Mouse (Mus musculus) heart, adult 18-20 months (tissue): ENCODE measurements around the gene Hcrt. TPM values are rescaled to one million over a fixed set of nuclear protein-coding genes. Genes with fewer than 3 reads are reported as not detected.

Experiments
- DNase-seq, 2 experiments: peaks; one replicate each; pipeline ENCODE4 v3.0.0; 2021 to 2022; ENCODE audit warnings: mixed read lengths in 1 of 2
- long read RNA-seq, 2 experiments: library from polyadenylated mRNA; stranded (forward); transcript quantifications; one replicate each; pipeline ENCODE4 v2.0.0; 2021
- total RNA-seq, 2 experiments: library from RNA; stranded (reverse); gene quantifications; 2 replicates each; pipeline ENCODE4 v1.2.3; 2021

The Hcrt gene
- total RNA-seq, result not detected
- long read RNA-seq, experiment 1, result 0 reads
- long read RNA-seq, experiment 2, result 0 reads

DNA sequence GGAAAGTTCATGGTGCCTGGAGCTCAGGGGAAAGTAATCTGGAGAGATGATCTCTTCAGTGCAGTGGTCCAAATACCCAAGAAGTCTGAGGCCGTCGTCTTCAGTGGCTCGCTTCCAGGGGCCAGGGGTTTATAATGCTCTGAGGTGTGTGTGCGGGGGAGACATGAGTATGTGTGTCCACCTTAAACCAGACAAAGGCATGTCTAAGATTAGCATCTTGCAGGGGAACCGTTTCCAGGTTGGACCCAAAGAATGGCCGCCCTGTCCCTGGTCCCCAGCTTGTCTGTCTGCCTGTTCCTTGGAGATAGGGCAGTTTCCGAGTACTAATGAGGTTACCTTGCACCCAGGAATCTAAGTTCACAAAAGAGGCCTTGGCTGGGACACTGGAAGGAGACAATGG is at the start of gene Hcrt:
TSS of gene Hcrt (minus strand) at position 101 of the 400 bp plus-strand sequence.
- DNase-seq, result no peak

GRCm38 (mm10) chr11:100811132-100811531 is 48.4 kb upstream of the Hcrt start:
- no peak for DNase-seq

GRCm38 (mm10) chr11:100810516-100810915 is 47.8 kb upstream of the Hcrt start:
- DNase-seq, result peak in 1 of 2 experiments; percentile 57

DNA sequence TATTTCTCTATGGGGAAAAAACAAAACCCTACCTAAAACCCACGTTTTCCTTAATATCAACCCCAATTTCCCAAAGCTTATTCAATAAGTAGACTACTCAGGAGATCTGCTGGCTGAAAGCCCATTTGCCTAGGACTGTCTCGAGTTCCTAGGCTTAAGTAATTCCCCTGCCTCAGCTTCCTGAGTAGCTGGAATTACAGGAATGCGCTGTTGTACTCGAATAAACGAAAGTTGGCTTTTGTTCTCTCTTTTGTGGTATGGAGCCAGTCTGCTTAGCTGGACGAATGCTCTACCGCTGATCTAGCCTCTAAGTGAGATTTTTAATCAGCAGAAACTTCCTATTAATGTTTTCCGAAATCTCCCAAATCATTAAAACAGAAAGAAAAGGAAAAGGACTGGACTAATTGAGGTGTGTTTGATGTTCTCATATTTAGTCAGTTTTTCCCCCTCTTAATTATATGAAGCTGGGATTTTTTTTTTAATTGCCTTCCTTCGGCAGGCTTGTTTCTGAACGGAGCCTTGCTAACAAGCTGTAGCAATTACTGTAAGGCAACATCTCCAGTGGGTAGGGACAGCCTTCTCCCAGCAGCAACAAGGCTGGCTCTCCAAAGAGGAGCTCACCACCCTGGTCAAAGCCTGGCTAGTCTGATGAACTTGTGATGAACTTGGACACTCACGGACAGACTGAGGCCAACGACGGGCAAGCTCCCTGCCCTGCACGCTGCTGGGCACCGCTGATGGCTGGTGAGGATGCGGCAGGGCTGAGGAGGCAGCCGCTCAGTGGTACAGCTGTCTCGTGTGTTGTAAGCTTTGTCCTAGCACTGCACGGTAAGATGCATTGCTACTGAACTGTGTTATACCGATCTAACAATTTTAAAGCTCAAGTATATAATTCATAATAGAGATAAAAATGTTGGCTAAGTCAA is 43.9 kb upstream of the Hcrt start:
- DNase-seq, result no peak

DNA sequence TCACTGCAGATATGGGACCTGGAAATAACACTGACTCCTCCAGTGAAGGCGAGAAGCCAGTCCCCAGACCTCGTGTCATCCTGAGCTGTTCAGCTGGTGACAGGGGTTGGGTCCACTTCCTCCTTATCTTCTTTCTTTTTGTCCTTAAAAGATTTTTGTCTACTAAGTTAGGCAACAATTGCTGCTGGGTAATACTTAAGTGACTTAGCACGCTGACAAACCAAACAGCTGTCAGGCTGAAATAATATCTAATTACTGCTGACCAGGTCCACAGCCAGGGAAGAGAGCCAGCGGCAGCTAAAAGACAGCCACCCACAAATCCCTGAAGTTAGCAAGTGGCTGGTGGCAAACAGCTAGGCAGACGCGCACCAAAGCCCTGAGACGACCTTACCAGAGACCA is 42.8 kb upstream of the Hcrt start:
- DNase-seq, result peak; percentile 54 to 56

DNA sequence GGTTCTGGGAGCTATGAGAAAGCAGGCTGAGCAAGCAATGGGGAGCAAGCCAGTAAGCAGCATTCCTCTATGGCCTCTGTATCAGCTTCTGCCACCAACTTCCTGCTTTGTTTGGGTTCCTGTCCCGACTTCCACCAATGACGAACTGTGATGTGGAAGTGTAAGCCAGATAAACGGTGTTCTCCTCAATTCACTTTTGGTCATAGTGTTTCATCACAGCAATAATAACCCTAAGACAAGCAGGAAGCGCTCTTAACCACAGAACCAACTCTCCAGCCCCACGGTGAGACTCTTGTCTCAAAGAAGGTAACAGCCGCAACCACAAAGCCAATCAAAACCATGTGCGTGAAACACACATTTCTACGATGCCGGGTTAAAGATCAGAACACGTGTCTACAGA is 41.7 kb upstream of the Hcrt start:
- no peak for DNase-seq

DNA sequence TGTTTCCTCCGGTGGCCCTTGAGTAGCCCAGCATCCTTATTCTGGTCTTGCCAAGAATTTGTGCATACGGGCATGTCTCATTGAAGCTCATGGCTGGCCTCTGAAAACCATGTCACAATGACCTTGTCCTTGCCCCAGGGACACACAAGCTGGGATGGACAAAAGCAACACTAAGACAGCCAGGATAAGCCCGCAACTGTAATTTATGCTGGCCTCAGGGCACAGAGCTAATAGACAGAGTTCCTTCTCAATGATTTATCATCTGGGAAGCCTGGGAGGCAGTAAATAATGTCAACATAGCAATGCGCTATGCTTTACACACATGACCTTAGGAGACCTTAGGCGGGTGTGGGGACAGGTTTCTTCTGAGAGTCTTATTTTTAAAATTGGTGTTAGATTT is 36.7 kb upstream of the Hcrt start:
- no peak for DNase-seq

GRCm38 (mm10) chr11:100796585-100796984 is 33.9 kb upstream of the Hcrt start:
- no peak for DNase-seq

DNA sequence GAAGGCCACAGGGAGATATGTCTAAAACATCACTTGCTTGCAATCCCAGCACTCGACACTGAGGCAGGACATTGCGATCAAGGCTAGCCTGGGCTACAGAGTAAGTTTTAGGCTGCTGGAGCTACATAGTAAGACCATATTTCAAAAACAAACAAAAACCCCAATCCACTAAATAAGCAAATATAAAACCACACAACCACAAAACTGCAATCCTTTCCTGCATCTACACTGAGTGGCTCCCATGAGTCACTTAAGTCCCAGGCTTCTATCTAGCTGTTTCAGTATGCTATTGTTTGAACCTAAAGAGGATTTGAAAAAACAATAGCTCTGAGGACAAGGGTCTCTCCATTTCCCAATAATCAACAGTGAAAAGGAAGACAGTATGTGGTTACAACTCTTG is 32.7 kb upstream of the Hcrt start:
- no peak for DNase-seq

- peak; percentile 77 to 82 for DNase-seq
Measured at GRCm38 (mm10) chr11:100791457-100792049, 28.8 kb upstream of the Hcrt start.

DNA sequence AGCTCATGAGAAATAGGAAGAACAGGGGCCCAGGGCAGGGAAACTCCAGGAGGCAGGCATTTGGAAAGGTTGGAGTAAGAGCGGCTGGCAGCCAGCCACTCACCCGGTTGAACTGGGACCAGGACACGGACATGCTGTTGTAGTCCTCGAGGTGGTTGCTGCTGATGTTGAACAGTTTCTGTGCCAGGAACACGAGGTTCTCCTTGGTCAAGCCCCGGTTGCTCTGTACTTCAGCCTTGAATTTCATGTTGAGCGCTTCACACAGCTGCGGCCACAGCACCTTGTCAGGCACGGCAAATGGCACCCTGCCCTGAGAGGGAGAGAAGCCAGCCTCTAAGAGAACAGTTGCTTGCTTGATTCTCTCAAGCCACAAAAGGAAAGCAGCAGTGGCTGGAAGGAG is 27.9 kb upstream of the Hcrt start:
- peak; percentile 81 to 83 for DNase-seq

- DNase-seq, result no peak
Measured at GRCm38 (mm10) chr11:100789702-100790101, 27.0 kb upstream of the Hcrt start.

GRCm38 (mm10) chr11:100785774-100786173 is 23.0 kb upstream of the Hcrt start:
- DNase-seq, result no peak

- DNase-seq, result no peak
Measured at GRCm38 (mm10) chr11:100784286-100784685, 21.6 kb upstream of the Hcrt start.

DNA sequence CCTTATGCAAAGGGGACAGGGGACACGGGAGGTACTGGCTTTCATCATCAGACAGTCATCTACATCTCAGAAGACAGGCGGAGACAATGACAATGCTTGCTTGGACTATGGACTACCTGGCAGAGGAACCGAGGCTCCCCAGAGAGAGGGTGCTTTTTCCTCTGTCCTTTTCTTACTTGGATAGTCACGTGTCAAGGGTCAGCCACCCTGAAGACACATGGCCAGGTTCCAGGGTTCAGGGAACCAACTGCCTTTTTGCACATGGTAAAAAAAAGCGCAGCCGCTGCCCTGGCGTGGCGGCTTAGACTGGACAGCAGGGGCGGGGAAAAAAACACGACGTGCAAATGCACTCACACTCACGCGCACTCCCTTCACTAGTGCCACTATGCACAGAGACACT is 19.8 kb upstream of the Hcrt start:
- DNase-seq, result no peak

GRCm38 (mm10) chr11:100781763-100782475 is 19.2 kb upstream of the Hcrt start:
- peak in 1 of 2 experiments; percentile 36 for DNase-seq

DNA sequence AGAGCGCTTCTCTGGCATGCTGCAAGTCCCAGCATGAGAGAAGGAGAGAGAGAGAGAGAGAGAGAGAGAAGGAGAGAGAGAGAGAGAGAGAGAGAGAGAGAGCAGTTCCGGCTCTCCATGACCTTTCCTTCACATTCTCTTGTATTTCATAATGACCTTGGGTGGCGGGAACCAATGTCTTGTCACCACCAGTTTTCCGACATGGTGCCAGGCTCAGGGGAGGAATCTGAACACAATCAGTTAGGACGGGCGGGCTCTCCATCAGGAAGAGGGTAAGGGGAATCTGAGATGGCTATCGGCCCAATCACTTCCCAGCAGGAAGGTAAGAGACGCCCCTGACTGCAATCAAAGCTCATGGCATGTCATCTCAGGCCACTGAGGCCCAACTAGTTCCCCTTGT is 17.5 kb upstream of the Hcrt start:
- DNase-seq, result no peak

- no peak for DNase-seq
Measured at GRCm38 (mm10) chr11:100778069-100778468, 15.3 kb upstream of the Hcrt start.

DNA sequence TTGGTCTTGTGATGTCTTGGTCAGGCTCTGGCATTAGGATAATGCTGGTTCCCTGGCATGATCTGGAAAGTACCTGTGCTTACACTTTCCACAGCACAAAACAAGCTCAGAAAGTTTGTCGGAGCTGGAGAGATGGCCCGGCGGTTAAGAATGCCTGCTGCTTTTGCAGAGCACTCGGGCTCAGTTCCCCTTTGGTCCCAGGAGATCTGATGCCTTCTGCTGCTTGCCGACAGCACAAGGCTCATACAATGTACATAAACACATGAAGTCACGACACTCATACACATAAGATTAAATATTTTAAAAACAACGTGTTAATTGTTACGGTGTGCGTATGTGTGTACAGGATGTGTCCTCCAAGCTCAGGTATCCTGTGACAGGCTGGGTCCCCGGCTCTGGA is 13.2 kb upstream of the Hcrt start:
- DNase-seq, result no peak

DNA sequence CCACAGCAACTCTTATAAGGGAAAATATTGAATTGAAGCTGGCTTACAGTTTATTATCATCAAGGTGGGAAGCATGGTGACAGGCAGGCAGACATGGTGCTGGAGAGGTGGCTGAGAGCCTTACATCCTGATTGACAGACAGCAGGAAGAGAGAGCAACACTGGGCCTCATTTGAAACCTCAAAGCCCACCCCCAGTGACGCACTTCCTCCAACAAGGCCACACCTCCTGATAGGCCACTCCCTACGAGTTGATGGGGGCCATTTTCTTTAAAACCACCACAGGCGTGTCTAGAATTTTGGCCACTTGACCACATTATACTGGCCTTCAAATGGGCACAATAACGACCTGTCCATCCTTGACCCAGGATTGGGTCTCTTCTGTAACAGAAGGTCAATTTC is 11.5 kb upstream of the Hcrt start:
- DNase-seq, result no peak

- peak; percentile 92 to 95 for DNase-seq
Measured at GRCm38 (mm10) chr11:100770646-100771408, 8.1 kb upstream of the Hcrt start, which contains the start of gene Ghdc. Gene Ghdc, minus strand, starts transcription at chr11:100770957.

GRCm38 (mm10) chr11:100769980-100770379 is 7.2 kb upstream of the Hcrt start:
- DNase-seq, result no peak
